Mouse (Mus musculus): ENCODE data around the gene Eras.

- TF ChIP-seq CTCF (IDR thresholded peaks at IDR 0.05; ENCODE audit: insufficient read depth, low read length) (no peak), POLR2A (IDR thresholded peaks at IDR 0.05; ENCODE audit: borderline replicate concordance, extremely low read depth, low read depth, low read length) (no peak)
These were observed 30.5 kb upstream of the Eras start for GRCm38 (mm10) chrX:7958868-7959267.
